Comparison of ENCODE assay signal across 8 mouse cellular contexts in the genomic region with DNA sequence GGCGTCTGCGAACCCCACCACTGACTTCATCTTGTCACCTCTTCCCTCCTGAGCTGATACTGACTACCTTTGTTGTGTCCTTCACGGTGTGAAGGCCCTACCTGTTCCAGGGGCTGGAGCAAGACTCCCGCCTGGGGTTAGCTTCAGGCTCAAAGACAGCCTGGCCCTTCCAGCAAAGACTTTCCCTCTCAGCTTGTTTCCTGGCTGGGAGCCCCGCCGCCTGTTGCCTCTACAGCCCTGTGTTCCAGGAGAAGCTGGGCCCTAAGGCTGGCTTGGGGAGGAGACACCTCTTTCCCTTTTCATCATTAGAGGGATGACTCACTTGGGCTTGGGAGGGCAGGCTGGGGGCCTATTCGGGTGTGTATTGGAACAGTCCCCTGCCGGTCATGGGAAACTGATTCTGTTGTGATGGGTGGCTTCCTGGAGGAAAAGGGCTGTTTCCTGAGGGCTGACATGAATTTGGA. TPM values are rescaled to one million over a fixed set of nuclear protein-coding genes. Genes with fewer than 3 reads are reported as not detected.
A peak's percentile ranks its signal among the peaks of the same experiment; 100 is the strongest.
DNase-seq lines count a peak whose midpoint lies in the region; ATAC-seq and TF ChIP-seq lines count a peak whose summit lies in the region.

No protein-coding gene starts in this region.

- TF ChIP-seq POLR2A in CH12.LX (IDR thresholded peaks at IDR 0.05; ENCODE audit: low read depth, low read length), result no peak
- peak; percentile 67 for TF ChIP-seq POLR2A in embryonic fibroblast, embryonic 13.5 days (IDR thresholded peaks at IDR 0.05; ENCODE audit: low read depth, low read length)

- H3K9me3 ChIP-seq in CH12.LX (replicated peaks; ENCODE audit: low read length), result no peaks in the 10 kb centered on the region
- H3K9me3 ChIP-seq in heart, embryonic 15.5 days (replicated peaks), result no peaks in the 10 kb centered on the region
- no peaks in the 10 kb centered on the region for H3K9me3 ChIP-seq in kidney, postnatal 0 days (replicated peaks; ENCODE audit: low read length)

- H3K79me2 ChIP-seq in CH12.LX (replicated peaks; ENCODE audit: control insufficient read depth, extremely low read depth, insufficient read depth, poor library complexity, severe bottlenecking) (no peaks in the 10 kb centered on the region), macrophage (ENCODE audit: inconsistent target) (peaks cover 47% of the 10 kb centered on the region)

- H3K4me3 ChIP-seq in CH12.LX (replicated peaks in 1 of 3; ENCODE audit: low read depth in 2 of 3, low read length in 2 of 3, poor library complexity in 1 of 3) (peak overlapping the region; percentile 63 to 77 (median 69)), macrophage (ENCODE audit: inconsistent target) (peak overlapping the region; percentile 86)
- peak overlapping the region; percentile 82 for H3K4me3 ChIP-seq in embryonic fibroblast, embryonic 13.5 days (ENCODE audit: insufficient read depth, low read length)
- H3K4me3 ChIP-seq in heart, embryonic 15.5 days, result peak overlapping the region; percentile 85
- peak overlapping the region; percentile 65 for H3K4me3 ChIP-seq in kidney, postnatal 0 days (replicated peaks; ENCODE audit: low read depth, low read length)

- no peak for TF ChIP-seq EP300 in CH12.LX (IDR thresholded peaks at IDR 0.05; ENCODE audit: low read length)

- peaks cover 16 to 21% of the 10 kb centered on the region in 2 experiments for H3K4me1 ChIP-seq in CH12.LX (ENCODE audit: control insufficient read depth in 1 of 2, insufficient read depth in 2 of 2)
- peaks cover 17% of the 10 kb centered on the region; the same call in 1 of the 2 replicates for H3K4me1 ChIP-seq in embryonic fibroblast, embryonic 13.5 days (ENCODE audit: control insufficient read depth, insufficient read depth, low read length)
- peaks cover 38% of the 10 kb centered on the region for H3K4me1 ChIP-seq in heart, embryonic 15.5 days (replicated peaks)
- H3K4me1 ChIP-seq in kidney, postnatal 0 days (replicated peaks; ENCODE audit: insufficient read depth, low read length), result peaks cover 25% of the 10 kb centered on the region

- no peak for TF ChIP-seq RAD21 in CH12.LX (IDR thresholded peaks at IDR 0.05; ENCODE audit: low read depth, low read length)

- H3K4me2 ChIP-seq in CH12.LX (ENCODE audit: insufficient read depth, low read depth, poor library complexity, severe bottlenecking), result peak overlapping the region; percentile 69
- peak overlapping the region; percentile 81 for H3K4me2 ChIP-seq in heart, embryonic 15.5 days
- H3K4me2 ChIP-seq in kidney, postnatal 0 days (ENCODE audit: low read length), result peak overlapping the region; percentile 85

- peak overlapping the region; percentile 46; the same call in 1 of the 2 replicates for H3K9ac ChIP-seq in CH12.LX (ENCODE audit: insufficient read depth, low read depth)
- H3K9ac ChIP-seq in heart, embryonic 15.5 days, result peak overlapping the region; percentile 80
- H3K9ac ChIP-seq in kidney, postnatal 0 days (ENCODE audit: low read depth, low read length), result peak overlapping the region; percentile 84

- peak; percentile 62 for ATAC-seq in heart, embryonic 15.5 days (replicated peaks; ENCODE audit: insufficient number of reproducible peaks, insufficient read depth, low FRiP score, low read depth)
- ATAC-seq in kidney, postnatal 0 days (replicated peaks; ENCODE audit: low FRiP score, low read depth), result no peak; the same call in 1 of the 2 replicates

- DNase-seq in CH12.LX (ENCODE audit: extremely low read depth) (no peak), ZHBTc4 (ENCODE audit: low read depth, low spot score) (peak; percentile 51)
- peak; percentile 64 for DNase-seq in kidney, postnatal 0 days (ENCODE audit: low spot score)
- DNase-seq in yolk sac, embryonic 10.5 days (ENCODE audit: low spot score), result peak; percentile 30
- DNase-seq in layer of hippocampus, adult 9-10 months (ENCODE audit: low spot score), result no peak

- TF ChIP-seq CTCF in CH12.LX (conservative IDR thresholded peaks at IDR 0.05 in 1 of 2, IDR thresholded peaks at IDR 0.05 in 1 of 2; ENCODE audit: low read depth in 2 of 2, low read length in 2 of 2), result no peak
- TF ChIP-seq CTCF in embryonic fibroblast, embryonic 13.5 days (IDR thresholded peaks at IDR 0.05; ENCODE audit: borderline replicate concordance, insufficient read depth, low read length), result no peak
- no peak for TF ChIP-seq CTCF in kidney, postnatal 0 days (IDR thresholded peaks at IDR 0.05; ENCODE audit: low read depth)

- H3K36me3 ChIP-seq in CH12.LX (replicated peaks in 1 of 2; ENCODE audit: control insufficient read depth in 1 of 2, insufficient read depth in 1 of 2, low read length in 1 of 2) (peaks cover 0 to 14% of the 10 kb centered on the region in 2 experiments), macrophage (ENCODE audit: inconsistent target) (0 out of 2 replicates have a peak, but pooled peaks cover 6% of the 10 kb centered on the region)
- no peaks in the 10 kb centered on the region for H3K36me3 ChIP-seq in heart, embryonic 15.5 days
- no peaks in the 10 kb centered on the region for H3K36me3 ChIP-seq in kidney, postnatal 0 days (ENCODE audit: insufficient read depth, low read length)

- H3K27me3 ChIP-seq in CH12.LX (replicated peaks), result no peaks in the 10 kb centered on the region
- H3K27me3 ChIP-seq in heart, embryonic 15.5 days, result no peaks in the 10 kb centered on the region
- H3K27me3 ChIP-seq in kidney, postnatal 0 days (ENCODE audit: insufficient read depth, low read length), result no peaks in the 10 kb centered on the region

- H3K27ac ChIP-seq in CH12.LX (ENCODE audit: insufficient read depth, low read depth) (no peak overlapping the region), macrophage (peak overlapping the region; percentile 83)
- peak overlapping the region; percentile 74 for H3K27ac ChIP-seq in embryonic fibroblast, embryonic 13.5 days (ENCODE audit: insufficient read depth, low read length)
- peak overlapping the region; percentile 86 for H3K27ac ChIP-seq in heart, embryonic 15.5 days
- H3K27ac ChIP-seq in kidney, postnatal 0 days, result peak overlapping the region; percentile 92

- in situ Hi-C loops in CH12.LX (cut with MboI; ENCODE audit: low pct_ligation_motif_present, low pct_unique_long_range_greater_than_20kb, low sequenced_read_pairs), result no loop called here

- dilution Hi-C loops in CH12.LX (cut with MboI; ENCODE audit: extremely low pct_ligation_motif_present, extremely low pct_unique_long_range_greater_than_20kb, low sequenced_read_pairs), result no loop called here

- WGBS in heart, embryonic 15.5 days, result 20% methylated on average over 8 of the region's 8 CpGs
- 16% methylated on average over 8 of the region's 8 CpGs for WGBS in kidney, postnatal 0 days
- WGBS in macrophage (ENCODE audit: missing documents), result 6% methylated on average over 8 of the region's 8 CpGs

RNA-seq across cellular contexts. Expression of a gene that starts 0.6 kb away (rescaled TPM):
- total RNA-seq in CH12.LX (2012; rRNA removed) (134 and 153 TPM in 2 replicates), CH12.LX (2014; rRNA removed) (156 and 170 TPM in 2 replicates)
- polyA plus RNA-seq in CH12.LX (2012; ENCODE audit: insufficient read length, low read depth) (121 and 166 TPM in 2 replicates), macrophage (2018) (392 to 901 TPM (median 421 TPM) in 3 replicates)
- 230 and 252 TPM in 2 replicates for polyA plus RNA-seq in embryonic fibroblast, embryonic 13.5 days (2011; ENCODE audit: insufficient read length, low read depth, missing spikeins)
- 64.9 and 86.2 TPM in 2 replicates for polyA plus RNA-seq in heart, embryonic 15.5 days (2015; fragmentation: Nextera tagmentation; extraction: Ambion mirVana)
- polyA plus RNA-seq in kidney, postnatal 0 days (2015; fragmentation: Nextera tagmentation; extraction: Ambion mirVana), result 122 and 123 TPM in 2 replicates
- total RNA-seq in macrophage (2018; cell fraction: chromatin; rRNA removed), result 100 to 1,000 TPM in 11 of 26 experiments, 10 to 100 TPM in 15; 37.8 to 248 (median 84.3) TPM
- 100 to 1,000 TPM; 280 to 394 (median 346) TPM for total RNA-seq in macrophage (2018; cell fraction: cytosol; rRNA removed)
- total RNA-seq in macrophage (2018; cell fraction: nucleus; rRNA removed), result 100 to 1,000 TPM; 148 to 355 (median 263) TPM

RNA-seq across cellular contexts. Expression of a gene that starts 20.6 kb away (rescaled TPM):
- total RNA-seq in CH12.LX (2012; rRNA removed) (20.8 and 31.5 TPM in 2 replicates), CH12.LX (2014; rRNA removed) (20.1 and 21.1 TPM in 2 replicates)
- polyA plus RNA-seq in CH12.LX (2012; ENCODE audit: insufficient read length, low read depth) (15.8 and 22.9 TPM in 2 replicates), macrophage (2018) (60.4 to 194 TPM (median 98.8 TPM) in 3 replicates)
- 8.2 and 12.8 TPM in 2 replicates for polyA plus RNA-seq in embryonic fibroblast, embryonic 13.5 days (2011; ENCODE audit: insufficient read length, low read depth, missing spikeins)
- polyA plus RNA-seq in heart, embryonic 15.5 days (2015; fragmentation: Nextera tagmentation; extraction: Ambion mirVana), result 9.2 and 13.6 TPM in 2 replicates
- 14.3 and 15.2 TPM in 2 replicates for polyA plus RNA-seq in kidney, postnatal 0 days (2015; fragmentation: Nextera tagmentation; extraction: Ambion mirVana)
- 100 to 1,000 TPM in 6 of 26 experiments, 10 to 100 TPM in 20; 13.2 to 148 (median 71.9) TPM for total RNA-seq in macrophage (2018; cell fraction: chromatin; rRNA removed)
- total RNA-seq in macrophage (2018; cell fraction: cytosol; rRNA removed), result 100 to 1,000 TPM; 110 to 746 (median 420) TPM
- 100 to 1,000 TPM in 20 of 26 experiments, 10 to 100 TPM in 6; 43.6 to 424 (median 173) TPM for total RNA-seq in macrophage (2018; cell fraction: nucleus; rRNA removed)

RNA-seq across cellular contexts. Expression of a gene that starts 35.0 kb away (rescaled TPM):
- total RNA-seq in CH12.LX (2012; rRNA removed) (18.0 and 19.3 TPM in 2 replicates), CH12.LX (2014; rRNA removed) (16.2 and 17.6 TPM in 2 replicates)
- polyA plus RNA-seq in CH12.LX (2012; ENCODE audit: insufficient read length, low read depth) (21.3 and 24.1 TPM in 2 replicates), macrophage (2018) (6.3 to 9.1 TPM (median 6.5 TPM) in 3 replicates)
- polyA plus RNA-seq in embryonic fibroblast, embryonic 13.5 days (2011; ENCODE audit: insufficient read length, low read depth, missing spikeins), result 12.5 and 13.0 TPM in 2 replicates
- polyA plus RNA-seq in heart, embryonic 15.5 days (2015; fragmentation: Nextera tagmentation; extraction: Ambion mirVana), result 15.9 and 18.2 TPM in 2 replicates
- polyA plus RNA-seq in kidney, postnatal 0 days (2015; fragmentation: Nextera tagmentation; extraction: Ambion mirVana), result 18.8 and 20.9 TPM in 2 replicates
- total RNA-seq in macrophage (2018; cell fraction: chromatin; rRNA removed), result 10 to 100 TPM; 13.2 to 53.4 (median 28.6) TPM
- total RNA-seq in macrophage (2018; cell fraction: cytosol; rRNA removed), result 1 to 10 TPM; 4.5 to 9.4 (median 7.0) TPM
- total RNA-seq in macrophage (2018; cell fraction: nucleus; rRNA removed), result 10 to 100 TPM; 14.5 to 35.1 (median 26.2) TPM

RNA-seq across cellular contexts. Expression of a gene that starts 43.4 kb away (rescaled TPM):
- total RNA-seq in CH12.LX (2012; rRNA removed) (18.2 TPM in 2 replicates), CH12.LX (2014; rRNA removed) (15.9 and 16.2 TPM in 2 replicates)
- polyA plus RNA-seq in CH12.LX (2012; ENCODE audit: insufficient read length, low read depth) (7.6 and 8.6 TPM in 2 replicates), macrophage (2018) (2.5 to 7.4 TPM (median 5.7 TPM) in 3 replicates)
- 4.6 TPM in 2 replicates for polyA plus RNA-seq in embryonic fibroblast, embryonic 13.5 days (2011; ENCODE audit: insufficient read length, low read depth, missing spikeins)
- polyA plus RNA-seq in heart, embryonic 15.5 days (2015; fragmentation: Nextera tagmentation; extraction: Ambion mirVana), result 14.2 and 14.3 TPM in 2 replicates
- 12.9 and 13.8 TPM in 2 replicates for polyA plus RNA-seq in kidney, postnatal 0 days (2015; fragmentation: Nextera tagmentation; extraction: Ambion mirVana)
- 10 to 100 TPM in 4 of 26 experiments, 1 to 10 TPM in 19, under 1 TPM in 3; 0.62 to 14.4 (median 4.9) TPM for total RNA-seq in macrophage (2018; cell fraction: chromatin; rRNA removed)
- total RNA-seq in macrophage (2018; cell fraction: cytosol; rRNA removed), result 1 to 10 TPM; 1.1 to 7.7 (median 6.1) TPM
- total RNA-seq in macrophage (2018; cell fraction: nucleus; rRNA removed), result 1 to 10 TPM; 1.2 to 9.9 (median 4.3) TPM

RNA-seq across cellular contexts. Expression of a gene that starts 43.5 kb away (rescaled TPM):
- 255 and 369 TPM in 2 replicates for total RNA-seq in CH12.LX (2012; rRNA removed)
- total RNA-seq in CH12.LX (2014; rRNA removed), result 336 and 356 TPM in 2 replicates
- 494 and 529 TPM in 2 replicates for polyA plus RNA-seq in CH12.LX (2012; ENCODE audit: insufficient read length, low read depth)
- polyA plus RNA-seq in embryonic fibroblast, embryonic 13.5 days (2011; ENCODE audit: insufficient read length, low read depth, missing spikeins), result 411 and 552 TPM in 2 replicates
- polyA plus RNA-seq in heart, embryonic 15.5 days (2015; fragmentation: Nextera tagmentation; extraction: Ambion mirVana), result 417 and 539 TPM in 2 replicates
- 635 and 680 TPM in 2 replicates for polyA plus RNA-seq in kidney, postnatal 0 days (2015; fragmentation: Nextera tagmentation; extraction: Ambion mirVana)
- 10 to 100 TPM in 21 of 26 experiments, 1 to 10 TPM in 5; 4.6 to 65.9 (median 19.8) TPM for total RNA-seq in macrophage (2018; cell fraction: chromatin; rRNA removed)
- total RNA-seq in macrophage (2018; cell fraction: cytosol; rRNA removed), result 100 to 1,000 TPM; 278 to 533 (median 333) TPM
- 100 to 1,000 TPM in 11 of 26 experiments, 10 to 100 TPM in 15; 39.7 to 195 (median 77.8) TPM for total RNA-seq in macrophage (2018; cell fraction: nucleus; rRNA removed)
- polyA plus RNA-seq in macrophage (2018), result 294 to 336 TPM (median 314 TPM) in 3 replicates

Comparison
In these comparisons a context has a peak if more than half of its experiments do, and no peak if none do; other contexts are left out.
1. DNase-seq: peak in ZHBTc4 (single experiment), kidney, postnatal 0 days (single experiment) and yolk sac, embryonic 10.5 days (single experiment); none in CH12.LX (single experiment) and layer of hippocampus, adult 9-10 months (single experiment).
2. Peak in every context shown above with its lines, with median percentiles within 50 percentile points of each other: H3K4me2 ChIP-seq, H3K4me3 ChIP-seq and H3K9ac ChIP-seq.